Mouse (Mus musculus) liver, postnatal 0 days (tissue): Measurements from ENCODE around the gene Lhfp.

Experiments
- CTCF ChIP-seq: sonication (generic); IDR thresholded peaks from 2 replicates; pipeline ENCODE4 v1.5.1; 2016; ENCODE audit warnings: antibody characterized with exemption, low read depth
- EP300 ChIP-seq: IDR thresholded peaks from 2 replicates; pipeline ENCODE4 v1.6.1; 2016; ENCODE audit warnings: antibody characterized with exemption, low read depth, mild to moderate bottlenecking

GRCm38 (mm10) chr3:53102757-53103153 is 61.4 kb downstream of the Lhfp start:
- TF ChIP-seq CTCF (no peak), EP300 (no peak)
